Mouse (Mus musculus) G1E (cell line): ENCODE data around the gene Gdpd3. TPM values are rescaled to one million over a fixed set of nuclear protein-coding genes. Genes with fewer than 3 reads are reported as not detected.

Source experiments
- ATAC-seq: 2 replicates; pipeline ENCODE4 v1.8.0; 2016; ENCODE audit warnings: mild to moderate bottlenecking; ENCODE audit not compliant: insufficient number of reproducible peaks, poor library complexity, low FRiP score, severe bottlenecking; ENCODE audit errors: extremely low read depth
- DNase-seq: peaks from one replicate; pipeline ENCODE4 v3.0.0; 2012; ENCODE audit warnings: low spot score
- H3K27me3 ChIP-seq: 2 replicates; pipeline ENCODE4 v1.6.1; 2012; ENCODE audit warnings: mild to moderate bottlenecking, low read length, inconsistent platforms; ENCODE audit not compliant: insufficient read depth
- H3K36me3 ChIP-seq: replicated peaks from 2 replicates; pipeline ENCODE3; 2012; ENCODE audit warnings: mild to moderate bottlenecking, inconsistent platforms
- H3K4me1 ChIP-seq: 2 replicates; pipeline ENCODE4 v1.6.1; 2012; ENCODE audit warnings: low read depth, low read length, inconsistent platforms, mixed read lengths; ENCODE audit not compliant: insufficient read depth
- H3K4me3 ChIP-seq: 2 replicates; pipeline ENCODE4 v1.5.1; 2012; ENCODE audit warnings: low read depth, mild to moderate bottlenecking, inconsistent platforms, low read length, moderate library complexity, mixed read lengths
- H3K9me3 ChIP-seq: replicated peaks from 2 replicates; pipeline ENCODE4 v1.6.1; 2012; ENCODE audit warnings: inconsistent platforms
- CTCF ChIP-seq: IDR thresholded peaks from 2 replicates; pipeline ENCODE4 v1.5.1; 2012; ENCODE audit warnings: low read depth, low read length, inconsistent platforms, mixed read lengths
- GATA1 ChIP-seq: IDR thresholded peaks from 2 replicates; pipeline ENCODE4 v1.6.1; 2012; ENCODE audit warnings: borderline replicate concordance, low read length, inconsistent platforms, mixed read lengths
- GATA2 ChIP-seq: IDR thresholded peaks from 2 replicates; pipeline ENCODE4 v1.6.1; 2012; ENCODE audit warnings: low read depth, low read length, inconsistent platforms, borderline replicate concordance
- POLR2AphosphoS5 ChIP-seq: IDR thresholded peaks from 2 replicates; pipeline ENCODE4 v1.6.1; 2012; ENCODE audit warnings: low read depth, low read length, inconsistent platforms; ENCODE audit not compliant: insufficient replicate concordance
- TAL1 ChIP-seq: conservative IDR thresholded peaks from 2 replicates; pipeline ENCODE4 v1.6.1; 2012; ENCODE audit warnings: low read depth, low read length, inconsistent platforms, mixed read lengths
- polyA plus RNA-seq: library from polyadenylated mRNA; stranded (reverse); fragments of >175 nt; gene quantifications from 2 replicates; pipeline ENCODE4 v1.2.3, GENCODE M21; 2012
- total RNA-seq, 2 experiments: library from RNA; stranded (forward) in 1 of 2; stranded (reverse) in 1 of 2; fragments of 200-1000 nt in 1 of 2; fragments of >200 nt in 1 of 2; fragmentation: Nextera tagmentation in 1 of 2; gene quantifications; 2 replicates each; pipeline ENCODE4 v1.2.3; 2014 to 2017

The Gdpd3 gene
- total and polyA plus RNA-seq, 3 experiments = 6.1 to 29.9 (median 15.4) TPM

DNA sequence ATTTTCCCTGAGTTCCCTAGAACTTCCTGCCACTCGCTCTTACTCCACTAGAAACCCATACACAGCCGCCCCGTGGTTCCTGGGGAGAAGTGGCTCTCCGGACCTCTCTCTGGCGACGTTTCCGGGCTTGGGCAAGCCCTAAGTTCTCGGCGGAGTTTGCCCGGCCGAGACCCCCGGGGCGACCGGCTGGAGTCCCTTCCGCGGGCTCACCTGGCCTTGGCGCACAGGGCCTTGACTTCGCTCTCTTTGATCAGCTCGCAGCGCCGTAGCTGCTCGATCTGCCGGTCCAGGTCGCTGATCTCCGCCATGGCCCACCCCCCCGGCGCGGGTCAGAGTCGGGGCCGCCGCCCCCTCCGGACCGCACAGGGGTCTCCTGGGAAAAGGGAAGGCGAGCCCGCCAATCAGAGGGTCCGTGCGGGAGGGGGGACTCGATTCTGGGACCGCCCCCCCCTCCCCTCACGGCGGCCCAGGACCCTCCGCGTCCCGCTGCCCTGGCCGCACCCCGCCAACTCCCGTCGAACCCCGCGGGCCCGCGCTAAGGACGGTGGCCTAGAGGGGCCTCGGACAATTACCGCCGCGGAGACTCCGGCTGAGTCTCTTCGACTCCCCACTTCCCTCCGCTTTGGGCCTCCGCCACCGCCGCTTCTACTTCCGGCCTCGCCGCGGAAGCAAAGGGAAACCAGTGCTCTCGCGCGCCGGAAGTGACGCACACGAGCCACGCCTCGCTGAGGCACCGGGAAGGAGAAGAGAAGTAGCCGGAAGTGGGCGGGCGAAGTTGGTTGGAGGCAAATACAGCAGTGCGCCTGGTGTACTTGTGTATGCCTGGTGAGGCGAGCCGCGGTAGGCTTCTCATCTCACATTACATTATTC, 26.0 kb downstream of the Gdpd3 start, which contains the start of gene Ppp4c:
Gene Ppp4c, minus strand, starts transcription at position 646 of the 870 bp plus-strand sequence.
- Histone ChIP-seq H3K36me3 (peaks cover 80% of the 10 kb centered on the region), H3K4me1 (peaks cover 74% of the 10 kb centered on the region), H3K27me3 (no peaks in the 10 kb centered on the region), H3K4me3 (peak within 1 kb of the TSS; percentile 88), H3K9me3 (no peaks in the 10 kb centered on the region)
- TF ChIP-seq GATA1 (no peak), TAL1 (no peak), POLR2AphosphoS5 (0 out of 2 replicates have a peak, but pooled peaks have one; percentile 75), CTCF (no peak)
- ATAC-seq (peak; percentile 84), DNase-seq (peak; percentile 91)

DNA sequence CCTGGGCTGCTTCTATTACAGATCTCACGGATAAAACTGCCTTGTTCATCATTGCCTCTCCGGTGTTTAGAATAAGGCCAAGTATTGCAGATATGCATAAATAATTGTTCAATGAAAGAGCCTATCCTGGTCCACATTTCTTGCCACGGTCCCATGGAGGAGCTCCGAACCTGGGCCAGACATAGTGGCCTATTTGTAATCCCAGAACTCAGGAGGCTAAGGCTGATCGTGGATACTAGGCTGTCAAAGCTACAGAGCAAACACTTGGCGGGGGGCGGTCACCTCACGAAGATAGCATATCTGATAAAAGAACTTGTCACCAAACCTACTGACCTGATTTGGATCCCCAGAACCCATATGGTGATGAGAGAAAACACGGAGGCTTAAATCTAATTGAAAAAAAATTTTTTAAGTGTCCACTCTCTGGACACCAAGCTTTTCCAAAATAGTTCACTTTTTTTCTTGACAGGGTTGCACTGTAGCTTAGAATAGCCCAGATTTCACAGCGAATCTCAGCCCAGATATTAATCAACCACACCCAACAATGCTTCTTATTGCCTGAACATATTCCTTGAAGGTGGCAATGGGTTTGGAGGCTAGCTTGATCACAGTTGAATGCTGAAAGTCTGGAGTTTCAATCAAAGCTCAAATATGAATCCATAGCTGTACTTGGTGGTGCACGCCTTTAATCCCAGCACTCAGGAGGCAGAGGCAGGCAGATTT, 26.7 kb downstream of the Gdpd3 start:
- DNase-seq (no peak), ATAC-seq (no peak)
- H3K4me3 ChIP-seq = peak overlapping the region; percentile 88
- H3K9me3 ChIP-seq = no peaks in the 10 kb centered on the region
- peaks cover 80% of the 10 kb centered on the region for H3K36me3 ChIP-seq
- H3K27me3 ChIP-seq = no peaks in the 10 kb centered on the region
- TF ChIP-seq CTCF = no peak
- no peak for TF ChIP-seq GATA2
- no peak; the same call in 1 of the 2 replicates for TF ChIP-seq POLR2AphosphoS5
- peaks cover 78% of the 10 kb centered on the region for H3K4me1 ChIP-seq

DNA sequence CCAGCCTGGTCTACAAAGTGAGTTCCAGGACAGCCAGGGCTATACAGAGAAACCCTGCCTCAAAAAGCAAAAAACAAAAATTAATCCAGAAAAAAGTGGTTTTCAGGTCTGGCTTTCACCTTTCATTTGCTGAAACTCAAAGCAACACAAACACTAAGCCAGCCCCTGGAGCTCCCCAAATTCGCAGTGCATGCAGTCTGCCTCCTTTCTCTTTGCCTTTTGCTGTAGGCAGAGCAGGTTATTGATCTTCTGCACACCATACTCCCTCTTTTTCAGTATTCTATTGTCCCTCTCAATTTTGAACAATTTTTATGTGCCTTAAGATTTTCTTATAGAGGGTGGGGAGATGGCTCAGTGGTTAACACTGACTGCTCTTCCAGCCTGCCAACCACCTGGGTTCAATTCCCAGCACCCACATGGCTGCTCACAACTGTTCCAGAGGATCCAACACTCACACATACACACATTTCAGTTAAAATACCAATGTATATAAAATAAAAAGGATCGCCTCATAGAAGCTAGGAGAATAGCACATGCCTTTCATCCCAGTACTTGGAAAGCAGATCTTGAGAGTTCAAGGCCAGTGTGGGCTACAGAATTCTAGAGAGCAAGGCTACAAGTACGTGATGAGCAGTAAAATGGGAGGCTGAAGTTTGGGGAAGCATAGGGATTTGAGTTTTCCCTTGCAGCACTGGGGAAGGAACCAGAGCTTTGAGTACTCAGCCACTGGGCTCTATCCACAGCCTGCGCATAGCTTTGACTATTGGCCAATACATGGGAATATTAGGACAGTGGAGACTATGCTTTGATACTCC, 27.5 kb downstream of the Gdpd3 start:
- ATAC-seq (no peak), DNase-seq (no peak)
- Histone ChIP-seq H3K27me3 (no peaks in the 10 kb centered on the region), H3K36me3 (peaks cover 79% of the 10 kb centered on the region), H3K4me3 (no peak overlapping the region; the same call in 1 of the 2 replicates), H3K4me1 (peaks cover 70% of the 10 kb centered on the region), H3K9me3 (no peaks in the 10 kb centered on the region)
- peak; percentile 56; the same call in 1 of the 2 replicates for TF ChIP-seq POLR2AphosphoS5
- no peak for TF ChIP-seq GATA1

DNA sequence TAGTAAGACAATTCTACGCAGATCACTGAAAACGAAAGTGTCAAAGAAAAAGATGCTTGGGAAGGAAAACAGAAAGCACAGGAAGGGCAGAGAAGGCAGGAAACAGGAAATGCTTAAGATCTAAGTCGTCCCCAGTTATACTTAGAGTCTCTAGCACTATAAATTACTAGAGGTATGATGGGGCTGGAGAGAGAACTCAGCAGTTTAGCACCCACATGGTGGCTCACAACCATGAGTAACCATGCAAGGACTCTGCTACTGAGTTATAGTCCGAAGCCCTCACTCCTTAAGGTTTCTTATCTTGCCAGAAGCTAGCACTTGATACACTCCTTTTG, 28.1 kb downstream of the Gdpd3 start:
- H3K4me1 ChIP-seq = peaks cover 66% of the 10 kb centered on the region
- TF ChIP-seq POLR2AphosphoS5 (no peak), GATA2 (no peak), TAL1 (no peak), GATA1 (no peak), CTCF (no peak)
- no peaks in the 10 kb centered on the region for H3K27me3 ChIP-seq
- no peak for DNase-seq
- no peaks in the 10 kb centered on the region for H3K9me3 ChIP-seq
- H3K36me3 ChIP-seq = peaks cover 73% of the 10 kb centered on the region
- ATAC-seq = no peak
- no peak overlapping the region for H3K4me3 ChIP-seq

DNA sequence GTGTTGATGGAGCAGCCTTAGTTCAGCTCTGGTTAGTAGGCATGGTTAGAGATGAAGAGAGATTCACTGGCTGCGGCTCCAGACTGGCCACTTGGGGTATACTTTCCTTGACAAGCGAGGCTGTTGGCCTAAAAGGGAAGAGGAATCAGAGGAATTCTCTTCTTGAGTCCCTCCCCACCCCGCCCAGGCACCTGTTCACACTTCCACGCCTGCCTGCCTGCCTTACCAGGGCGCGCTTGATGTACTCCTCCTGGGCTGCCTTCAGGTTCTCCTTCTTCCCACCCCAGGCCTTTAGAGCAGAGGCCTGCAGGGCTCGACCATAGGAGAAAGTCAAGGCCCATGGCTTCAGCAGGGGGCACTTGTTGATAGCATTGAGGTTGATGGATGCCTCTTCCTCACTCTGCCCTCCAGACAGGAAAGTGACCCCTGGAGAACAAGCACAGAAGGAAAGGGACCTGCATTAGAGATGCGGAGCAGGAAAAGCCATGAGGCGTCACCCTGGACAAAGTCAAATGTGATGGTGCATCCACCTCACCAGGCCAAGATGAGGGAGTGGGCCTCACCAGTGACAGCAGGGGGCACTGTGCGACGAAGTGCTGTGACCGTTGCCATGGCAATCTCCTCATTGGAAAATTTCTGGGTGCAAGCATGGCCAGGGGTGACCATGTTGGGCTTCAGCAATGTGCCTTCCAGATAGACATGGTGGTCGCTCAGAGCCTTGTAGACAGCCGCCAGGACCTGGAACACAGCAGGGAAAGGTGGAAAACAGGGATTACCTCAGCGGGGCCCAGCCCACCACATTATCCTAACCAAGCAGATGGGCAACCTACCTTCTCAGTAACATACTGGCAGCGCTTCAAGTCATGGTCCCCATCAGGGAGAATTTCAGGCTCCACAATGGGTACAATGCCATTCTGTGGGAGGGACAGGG, 29.5 kb downstream of the Gdpd3 start:
- H3K4me1 ChIP-seq = peaks cover 68% of the 10 kb centered on the region
- no peak for ATAC-seq
- no peaks in the 10 kb centered on the region for H3K27me3 ChIP-seq
- H3K4me3 ChIP-seq = peak overlapping the region; percentile 99
- H3K36me3 ChIP-seq = peaks cover 60% of the 10 kb centered on the region
- no peak for DNase-seq
- H3K9me3 ChIP-seq = no peaks in the 10 kb centered on the region
- TF ChIP-seq TAL1 (no peak), GATA1 (no peak), POLR2AphosphoS5 (no peak), CTCF (no peak; the same call in 1 of the 2 replicates), GATA2 (no peak)
